Mouse (Mus musculus): Measurements from ENCODE around the gene Acox1. TPM values are rescaled to one million over a fixed set of nuclear protein-coding genes. Genes with fewer than 3 reads are reported as not detected.

Acox1 gene
- polyA plus RNA-seq, 1 experiment from 2014 or later: 67.5 TPM

DNA sequence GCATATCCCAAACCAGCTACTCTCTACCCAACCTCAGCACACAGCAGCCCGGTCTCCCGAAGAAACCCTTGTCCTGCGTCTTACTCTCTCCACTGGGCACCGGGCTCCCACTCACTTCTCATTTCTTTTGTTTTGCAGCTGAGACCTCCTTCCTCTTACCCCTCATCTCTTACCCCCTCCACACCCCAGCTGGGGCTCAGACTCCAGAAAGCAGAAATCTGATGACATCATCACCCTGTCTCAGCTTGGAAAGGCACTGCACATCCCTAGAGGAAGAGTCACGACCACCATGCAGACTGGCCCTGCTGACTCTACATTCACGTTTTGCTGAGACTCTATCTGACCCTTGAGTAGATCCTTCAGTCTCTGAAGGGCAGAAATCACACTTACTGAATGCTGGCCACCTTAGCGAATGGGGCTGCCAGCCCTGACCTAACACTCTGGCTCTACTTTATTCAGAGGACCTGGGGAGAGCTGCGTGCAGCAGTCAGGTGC lies 68.8 kb downstream of the Acox1 start:
- H3K9me3 ChIP-seq (ENCODE audit: control insufficient read depth, low read length): no peaks in the 10 kb centered on the region
- 26% methylated on average over 8 of the region's 8 CpGs for WGBS
- H3K27me3 ChIP-seq (ENCODE audit: control insufficient read depth, insufficient read depth, low read length): no peaks in the 10 kb centered on the region
- ATAC-seq (ENCODE audit: low FRiP score) (no peak; the same call in 1 of the 2 replicates), DNase-seq (ENCODE audit: low spot score) (no peak)
- H3K4me2 ChIP-seq (replicated peaks): peak overlapping the region; percentile 84
- H3K4me3 ChIP-seq (replicated peaks; ENCODE audit: low read length): peak overlapping the region; percentile 61
- peak overlapping the region; percentile 83 for H3K9ac ChIP-seq
- peak overlapping the region; percentile 95 for H3K27ac ChIP-seq
- peaks cover 12% of the 10 kb centered on the region for H3K4me1 ChIP-seq (replicated peaks; ENCODE audit: control insufficient read depth, insufficient read depth, low read length)
- peaks cover 32% of the 10 kb centered on the region for H3K36me3 ChIP-seq (replicated peaks; ENCODE audit: control insufficient read depth, insufficient read depth)

DNA sequence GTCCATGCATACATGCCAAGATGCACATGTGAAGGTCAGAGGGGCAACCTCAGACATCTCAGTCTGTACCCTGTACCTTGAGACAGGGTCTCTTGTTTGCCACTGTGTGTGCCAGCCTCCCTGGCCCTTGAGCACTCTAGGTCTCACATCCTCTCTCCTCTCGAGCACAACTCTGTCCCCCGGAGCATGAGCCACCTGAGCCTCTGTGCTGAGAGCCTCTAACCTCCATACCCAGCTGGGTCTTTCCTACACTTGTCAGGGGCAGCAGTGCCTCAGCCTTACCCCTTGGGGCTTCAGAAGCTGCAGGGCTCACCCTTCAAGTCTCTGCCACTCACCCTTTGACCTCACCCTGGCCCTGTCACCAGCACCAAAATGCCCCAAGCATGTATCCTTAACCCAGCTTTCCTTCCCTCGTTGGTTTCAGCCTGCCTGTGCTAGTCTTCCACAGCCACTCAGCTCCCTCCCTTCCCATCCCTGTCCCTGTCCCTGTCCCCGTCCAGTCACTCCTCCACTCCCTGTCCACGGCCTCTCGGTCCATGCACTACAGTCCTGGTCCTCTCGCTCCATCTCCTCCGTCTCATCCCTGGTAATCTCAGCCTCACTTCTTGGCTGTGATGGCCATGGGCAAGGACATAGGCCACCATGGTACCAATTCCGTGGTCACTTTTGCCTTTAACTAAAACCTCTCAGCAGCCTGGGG lies 69.6 kb downstream of the Acox1 start:
- DNase-seq (ENCODE audit: low spot score) (no peak), ATAC-seq (ENCODE audit: low FRiP score) (no peak)
- peak overlapping the region; percentile 83; the same call in 1 of the 2 replicates for H3K9ac ChIP-seq
- H3K36me3 ChIP-seq (replicated peaks; ENCODE audit: control insufficient read depth, insufficient read depth): peaks cover 24% of the 10 kb centered on the region; the same call in 1 of the 2 replicates
- peaks cover 12% of the 10 kb centered on the region for H3K4me1 ChIP-seq (replicated peaks; ENCODE audit: control insufficient read depth, insufficient read depth, low read length)
- no peaks in the 10 kb centered on the region for H3K9me3 ChIP-seq (ENCODE audit: control insufficient read depth, low read length)
- H3K4me3 ChIP-seq (replicated peaks; ENCODE audit: low read length): no peak overlapping the region
- 0 out of 2 replicates have a peak overlapping the region, but pooled peaks have one; percentile 84 for H3K4me2 ChIP-seq (replicated peaks)
- H3K27me3 ChIP-seq (ENCODE audit: control insufficient read depth, insufficient read depth, low read length): no peaks in the 10 kb centered on the region
- no peak overlapping the region for H3K27ac ChIP-seq
- WGBS: 74% methylated on average over 9 of the region's 9 CpGs

GRCm38 (mm10) chr11:116127986-116128385 lies 70.9 kb downstream of the Acox1 start:
- DNase-seq (ENCODE audit: low spot score): no peak
- no peak overlapping the region for H3K27ac ChIP-seq

DNA sequence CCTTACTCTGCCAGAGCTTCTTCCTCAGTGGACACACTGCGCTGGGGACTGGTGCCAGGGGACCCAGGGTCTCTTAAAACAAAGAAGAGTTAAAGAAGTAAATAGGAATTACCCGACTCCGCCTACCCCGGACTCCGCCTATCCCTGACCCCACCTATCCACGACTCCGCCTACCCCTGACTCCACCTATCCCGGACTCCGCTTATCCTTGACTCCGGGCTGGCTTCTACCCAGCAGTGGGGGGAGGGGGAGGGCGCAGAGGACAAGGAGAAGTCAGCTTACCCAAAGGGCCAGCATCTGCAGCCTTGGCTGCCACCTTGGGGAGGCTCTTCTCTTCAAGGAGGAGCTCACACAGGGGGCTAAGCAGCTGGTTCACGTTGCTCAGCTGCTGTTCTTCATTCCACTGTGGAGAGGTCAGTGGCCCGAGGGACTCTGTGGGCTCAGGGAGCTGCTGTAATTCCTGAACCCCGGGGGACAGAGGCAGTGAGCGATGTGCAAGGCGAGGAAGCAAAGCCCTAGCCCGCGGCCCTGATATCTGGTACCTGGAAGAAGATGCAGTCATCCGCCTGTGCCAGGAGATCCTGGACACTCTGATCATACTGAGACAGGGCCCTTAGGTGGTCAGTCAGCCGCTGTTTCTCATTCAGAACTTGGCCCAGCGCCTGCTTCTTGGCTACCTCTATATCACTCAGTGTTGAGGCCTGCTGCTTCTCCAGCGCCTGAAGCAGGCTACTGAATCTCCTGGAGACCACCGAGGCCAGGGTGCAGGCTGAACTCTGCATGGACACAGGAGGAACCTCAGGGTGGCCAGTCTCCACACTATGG lies 71.5 kb downstream of the Acox1 start, which contains the start of gene Trim47:
Gene Trim47 (minus strand): TSS at position 55 of the 825 bp plus-strand sequence.
- Histone ChIP-seq H3K9ac (0 out of 2 replicates have a peak within 1 kb of the TSS, but pooled peaks have one; percentile 5), H3K9me3 (ENCODE audit: control insufficient read depth, low read length) (no peaks in the 10 kb centered on the region), H3K4me2 (replicated peaks) (0 out of 2 replicates have a peak within 1 kb of the TSS, but pooled peaks have one; percentile 9), H3K27ac (no peak within 1 kb of the TSS), H3K27me3 (ENCODE audit: control insufficient read depth, insufficient read depth, low read length) (no peaks in the 10 kb centered on the region), H3K36me3 (replicated peaks; ENCODE audit: control insufficient read depth, insufficient read depth) (peaks cover 10% of the 10 kb centered on the region; the same call in 1 of the 2 replicates), H3K4me3 (replicated peaks; ENCODE audit: low read length) (no peak within 1 kb of the TSS), H3K4me1 (replicated peaks; ENCODE audit: control insufficient read depth, insufficient read depth, low read length) (peaks cover 12% of the 10 kb centered on the region)
- no peak for DNase-seq (ENCODE audit: low spot score)
- no peak for ATAC-seq (ENCODE audit: low FRiP score)
- 29% methylated on average over 23 of the region's 23 CpGs for WGBS

More at GRCm38 (mm10) chr11:116127986-116128385, 70.9 kb downstream of the Acox1 start:
- Histone ChIP-seq H3K9ac (no peak overlapping the region), H3K9me3 (ENCODE audit: control insufficient read depth, low read length) (no peaks in the 10 kb centered on the region), H3K36me3 (replicated peaks; ENCODE audit: control insufficient read depth, insufficient read depth) (peaks cover 16% of the 10 kb centered on the region; the same call in 1 of the 2 replicates), H3K4me1 (replicated peaks; ENCODE audit: control insufficient read depth, insufficient read depth, low read length) (peaks cover 12% of the 10 kb centered on the region), H3K4me2 (replicated peaks) (no peak overlapping the region), H3K4me3 (replicated peaks; ENCODE audit: low read length) (no peak overlapping the region), H3K27me3 (ENCODE audit: control insufficient read depth, insufficient read depth, low read length) (no peaks in the 10 kb centered on the region)
- no peak for ATAC-seq (ENCODE audit: low FRiP score)
- 63% methylated on average over 9 of the region's 9 CpGs for WGBS

- Histone ChIP-seq H3K9ac (no peak overlapping the region), H3K27me3 (ENCODE audit: control insufficient read depth, insufficient read depth, low read length) (no peaks in the 10 kb centered on the region), H3K36me3 (replicated peaks; ENCODE audit: control insufficient read depth, insufficient read depth) (no peaks in the 10 kb centered on the region), H3K27ac (no peak overlapping the region), H3K9me3 (ENCODE audit: control insufficient read depth, low read length) (no peaks in the 10 kb centered on the region), H3K4me3 (replicated peaks; ENCODE audit: low read length) (no peak overlapping the region), H3K4me1 (replicated peaks; ENCODE audit: control insufficient read depth, insufficient read depth, low read length) (peaks cover 10% of the 10 kb centered on the region), H3K4me2 (replicated peaks) (no peak overlapping the region)
- WGBS: 91% methylated on average over 15 of the region's 15 CpGs
- ATAC-seq (ENCODE audit: low FRiP score) (no peak), DNase-seq (ENCODE audit: low spot score) (no peak)
These were observed 72.6 kb downstream of the Acox1 start for GRCm38 (mm10) chr11:116126261-116126660.

Other genes starting within 250 kb of the Acox1 start
- gene Itgb4, start 224.3 kb downstream of the Acox1 start, polyA plus RNA-seq (2014; fragmentation: Nextera tagmentation; extraction: Ambion mirVana): 1.5 and 1.6 TPM in 2 replicates
- gene Galk1, start 186.3 kb downstream of the Acox1 start, polyA plus RNA-seq (2014; fragmentation: Nextera tagmentation; extraction: Ambion mirVana): 48.6 and 54.4 TPM in 2 replicates
- 1,746 and 2,054 TPM in 2 replicates for gene H3f3b, start 171.1 kb downstream of the Acox1 start, polyA plus RNA-seq (2014; fragmentation: Nextera tagmentation; extraction: Ambion mirVana)
- 25.6 and 29.3 TPM in 2 replicates for gene Unk, start 168.7 kb downstream of the Acox1 start, polyA plus RNA-seq (2014; fragmentation: Nextera tagmentation; extraction: Ambion mirVana)
- 0.75 and 0.83 TPM in 2 replicates for gene Unc13d, start 121.1 kb downstream of the Acox1 start, polyA plus RNA-seq (2014; fragmentation: Nextera tagmentation; extraction: Ambion mirVana)
- 164 and 183 TPM in 2 replicates for gene Wbp2, start 112.0 kb downstream of the Acox1 start, polyA plus RNA-seq (2014; fragmentation: Nextera tagmentation; extraction: Ambion mirVana)
- gene Trim47, start 71.8 kb downstream of the Acox1 start, polyA plus RNA-seq (2014; fragmentation: Nextera tagmentation; extraction: Ambion mirVana): 9.4 and 10.6 TPM in 2 replicates
- gene Trim65, start 67.9 kb downstream of the Acox1 start, polyA plus RNA-seq (2014; fragmentation: Nextera tagmentation; extraction: Ambion mirVana): 2.7 and 2.9 TPM in 2 replicates
- 79.4 and 83.1 TPM in 2 replicates for gene Mrpl38, start 60.2 kb downstream of the Acox1 start, polyA plus RNA-seq (2014; fragmentation: Nextera tagmentation; extraction: Ambion mirVana)
- 43.0 and 45.4 TPM in 2 replicates for gene Fbf1, start 30.9 kb downstream of the Acox1 start, polyA plus RNA-seq (2014; fragmentation: Nextera tagmentation; extraction: Ambion mirVana)
- gene Ten1, start 190 bp downstream of the Acox1 start, polyA plus RNA-seq (2014; fragmentation: Nextera tagmentation; extraction: Ambion mirVana): 80.7 and 88.0 TPM in 2 replicates
- 0.62 and 0.64 TPM in 2 replicates for gene Evpl, start 39.0 kb upstream of the Acox1 start, polyA plus RNA-seq (2014; fragmentation: Nextera tagmentation; extraction: Ambion mirVana)
- 52.0 and 54.0 TPM in 2 replicates for gene Srp68, start 75.2 kb upstream of the Acox1 start, polyA plus RNA-seq (2014; fragmentation: Nextera tagmentation; extraction: Ambion mirVana)
- gene Galr2, start 81.9 kb upstream of the Acox1 start, polyA plus RNA-seq (2014; fragmentation: Nextera tagmentation; extraction: Ambion mirVana): 0.55 and 0.57 TPM in 2 replicates
- gene Exoc7, start 108.2 kb upstream of the Acox1 start, polyA plus RNA-seq (2014; fragmentation: Nextera tagmentation; extraction: Ambion mirVana): 115 and 118 TPM in 2 replicates
- 13.1 and 16.2 TPM in 2 replicates for gene Foxj1, start 136.4 kb upstream of the Acox1 start, polyA plus RNA-seq (2014; fragmentation: Nextera tagmentation; extraction: Ambion mirVana)
- 68.5 and 75.5 TPM in 2 replicates for gene Rnf157, start 214.0 kb upstream of the Acox1 start, polyA plus RNA-seq (2014; fragmentation: Nextera tagmentation; extraction: Ambion mirVana)
- 61.4 and 67.6 TPM in 2 replicates for gene Ubald2, start 235.0 kb upstream of the Acox1 start, polyA plus RNA-seq (2014; fragmentation: Nextera tagmentation; extraction: Ambion mirVana)